Mouse (Mus musculus): ENCODE measurements around the gene Speg. TPM values are rescaled to one million over a fixed set of nuclear protein-coding genes. Genes with fewer than 3 reads are reported as not detected.
A peak's percentile ranks its signal among the peaks of the same experiment; 100 is the strongest.

Speg gene
- polyA plus RNA-seq, 1 experiment = 12.1 TPM

GRCm38 (mm10) chr1:75476441-75476840, 101.3 kb downstream of the Speg start:
- DNase-seq = no peak
- no peaks in the 10 kb centered on the region for H3K36me3 ChIP-seq (ENCODE audit: control insufficient read depth, insufficient read depth, low read length)
- TF ChIP-seq CTCF (IDR thresholded peaks at IDR 0.05; ENCODE audit: borderline replicate concordance, control insufficient read depth, extremely low read depth, insufficient read depth, low read length, poor library complexity) = no peak
- no peak for TF ChIP-seq POLR2A (IDR thresholded peaks at IDR 0.05; ENCODE audit: control insufficient read depth, extremely low read depth, insufficient read depth, low read length, poor library complexity)
- 97% methylated on average over 11 of the region's 11 CpGs for WGBS
- H3K27ac ChIP-seq (ENCODE audit: control insufficient read depth, insufficient read depth, low read length) = no peak overlapping the region
- peaks cover 9% of the 10 kb centered on the region for H3K4me1 ChIP-seq (replicated peaks; ENCODE audit: control insufficient read depth, insufficient read depth, low read length)
- no peaks in the 10 kb centered on the region; the same call in 1 of the 2 replicates for H3K27me3 ChIP-seq (ENCODE audit: control insufficient read depth, insufficient read depth, low read length)
- H3K4me3 ChIP-seq (ENCODE audit: control insufficient read depth, insufficient read depth, low read length) = no peak overlapping the region

- H3K4me3 ChIP-seq (ENCODE audit: control insufficient read depth, insufficient read depth, low read length) = no peak overlapping the region
- H3K27ac ChIP-seq (ENCODE audit: control insufficient read depth, insufficient read depth, low read length) = no peak overlapping the region
- DNase-seq = peak; percentile 81
- H3K36me3 ChIP-seq (ENCODE audit: control insufficient read depth, insufficient read depth, low read length) = no peaks in the 10 kb centered on the region
- no peaks in the 10 kb centered on the region; the same call in 1 of the 2 replicates for H3K27me3 ChIP-seq (ENCODE audit: control insufficient read depth, insufficient read depth, low read length)
- H3K4me1 ChIP-seq (replicated peaks; ENCODE audit: control insufficient read depth, insufficient read depth, low read length) = peaks cover 9% of the 10 kb centered on the region
- peak; percentile 97 for TF ChIP-seq CTCF (IDR thresholded peaks at IDR 0.05; ENCODE audit: borderline replicate concordance, control insufficient read depth, extremely low read depth, insufficient read depth, low read length, poor library complexity)
- no peak for TF ChIP-seq POLR2A (IDR thresholded peaks at IDR 0.05; ENCODE audit: control insufficient read depth, extremely low read depth, insufficient read depth, low read length, poor library complexity)
- WGBS = 11% methylated on average over 35 of the region's 35 CpGs
These were observed 102.3 kb downstream of the Speg start for GRCm38 (mm10) chr1:75477264-75477965.

- Histone ChIP-seq H3K4me1 (replicated peaks; ENCODE audit: control insufficient read depth, insufficient read depth, low read length) (peaks cover 9% of the 10 kb centered on the region), H3K27ac (ENCODE audit: control insufficient read depth, insufficient read depth, low read length) (no peak overlapping the region), H3K27me3 (ENCODE audit: control insufficient read depth, insufficient read depth, low read length) (no peaks in the 10 kb centered on the region; the same call in 1 of the 2 replicates), H3K4me3 (ENCODE audit: control insufficient read depth, insufficient read depth, low read length) (no peak overlapping the region), H3K36me3 (ENCODE audit: control insufficient read depth, insufficient read depth, low read length) (no peaks in the 10 kb centered on the region)
- no peak for DNase-seq
- 46% methylated on average over 3 of the region's 3 CpGs for WGBS
- TF ChIP-seq POLR2A (IDR thresholded peaks at IDR 0.05; ENCODE audit: control insufficient read depth, extremely low read depth, insufficient read depth, low read length, poor library complexity) (no peak), CTCF (IDR thresholded peaks at IDR 0.05; ENCODE audit: borderline replicate concordance, control insufficient read depth, extremely low read depth, insufficient read depth, low read length, poor library complexity) (no peak)
These were observed 102.8 kb downstream of the Speg start for GRCm38 (mm10) chr1:75477966-75478290.

- DNase-seq = peak; percentile 32
- Histone ChIP-seq H3K4me3 (ENCODE audit: control insufficient read depth, insufficient read depth, low read length) (peak overlapping the region; percentile 73), H3K27ac (ENCODE audit: control insufficient read depth, insufficient read depth, low read length) (no peak overlapping the region), H3K36me3 (ENCODE audit: control insufficient read depth, insufficient read depth, low read length) (no peaks in the 10 kb centered on the region), H3K27me3 (ENCODE audit: control insufficient read depth, insufficient read depth, low read length) (no peaks in the 10 kb centered on the region; the same call in 1 of the 2 replicates), H3K4me1 (replicated peaks; ENCODE audit: control insufficient read depth, insufficient read depth, low read length) (peaks cover 9% of the 10 kb centered on the region)
- WGBS = 1% methylated on average over 25 of the region's 25 CpGs
- TF ChIP-seq CTCF (IDR thresholded peaks at IDR 0.05; ENCODE audit: borderline replicate concordance, control insufficient read depth, extremely low read depth, insufficient read depth, low read length, poor library complexity) (no peak), POLR2A (IDR thresholded peaks at IDR 0.05; ENCODE audit: control insufficient read depth, extremely low read depth, insufficient read depth, low read length, poor library complexity) (no peak)
These were observed 103.4 kb downstream of the Speg start for GRCm38 (mm10) chr1:75478497-75478896.

- Histone ChIP-seq H3K4me1 (replicated peaks; ENCODE audit: control insufficient read depth, insufficient read depth, low read length) (peaks cover 9% of the 10 kb centered on the region), H3K36me3 (ENCODE audit: control insufficient read depth, insufficient read depth, low read length) (no peaks in the 10 kb centered on the region), H3K27ac (ENCODE audit: control insufficient read depth, insufficient read depth, low read length) (no peak within 1 kb of the TSS), H3K4me3 (ENCODE audit: control insufficient read depth, insufficient read depth, low read length) (peak within 1 kb of the TSS; percentile 73), H3K27me3 (ENCODE audit: control insufficient read depth, insufficient read depth, low read length) (no peaks in the 10 kb centered on the region; the same call in 1 of the 2 replicates)
- no peak for TF ChIP-seq POLR2A (IDR thresholded peaks at IDR 0.05; ENCODE audit: control insufficient read depth, extremely low read depth, insufficient read depth, low read length, poor library complexity)
- 0 out of 2 replicates have a peak, but pooled peaks have one; percentile 12 for TF ChIP-seq CTCF (IDR thresholded peaks at IDR 0.05; ENCODE audit: borderline replicate concordance, control insufficient read depth, extremely low read depth, insufficient read depth, low read length, poor library complexity)
- DNase-seq = peak; percentile 97
- WGBS = 1% methylated on average over 75 of the region's 76 CpGs
These were observed 104.0 kb downstream of the Speg start, which contains the start of the genes Chpf and Tmem198 for GRCm38 (mm10) chr1:75478916-75479634. Gene Chpf, minus strand, starts transcription at chr1:75479307. Gene Tmem198, plus strand, starts transcription at chr1:75479532.

GRCm38 (mm10) chr1:75479635-75479989, 104.5 kb downstream of the Speg start:
- TF ChIP-seq POLR2A (IDR thresholded peaks at IDR 0.05; ENCODE audit: control insufficient read depth, extremely low read depth, insufficient read depth, low read length, poor library complexity) (no peak), CTCF (IDR thresholded peaks at IDR 0.05; ENCODE audit: borderline replicate concordance, control insufficient read depth, extremely low read depth, insufficient read depth, low read length, poor library complexity) (no peak)
- WGBS = 4% methylated on average over 24 of the region's 24 CpGs
- Histone ChIP-seq H3K4me1 (replicated peaks; ENCODE audit: control insufficient read depth, insufficient read depth, low read length) (peaks cover 9% of the 10 kb centered on the region), H3K4me3 (ENCODE audit: control insufficient read depth, insufficient read depth, low read length) (peak overlapping the region; percentile 73), H3K27ac (ENCODE audit: control insufficient read depth, insufficient read depth, low read length) (no peak overlapping the region), H3K36me3 (ENCODE audit: control insufficient read depth, insufficient read depth, low read length) (no peaks in the 10 kb centered on the region), H3K27me3 (ENCODE audit: control insufficient read depth, insufficient read depth, low read length) (no peaks in the 10 kb centered on the region; the same call in 1 of the 2 replicates)
- DNase-seq = no peak
